Mouse (Mus musculus): Measurements from ENCODE around the gene Lrrc52. TPM values are rescaled to one million over a fixed set of nuclear protein-coding genes. Genes with fewer than 3 reads are reported as not detected.

Lrrc52 gene
- polyA plus RNA-seq, 1 experiment from 2014 or later, result not detected

GRCm38 (mm10) chr1:167434931-167435330 lies 31.6 kb downstream of the Lrrc52 start:
- ChIA-PET POLR2A (no interaction called here), CTCF (interaction anchor here (0.8 kb wide), 1 partner anchor 20 kb away, joined by 3 read pairs; no protein-coding TSS in a partner anchor)
- in situ Hi-C loops (cut with MboI; ENCODE audit: low pct_unique_long_range_greater_than_20kb), result no loop called here
- ATAC-seq (no peak), DNase-seq (ENCODE audit: low read depth, low spot score) (no peak)
- peaks cover 40% of the 10 kb centered on the region for H3K27me3 ChIP-seq
- TF ChIP-seq CTCF (IDR thresholded peaks at IDR 0.05), result no peak

- H3K27me3 ChIP-seq, result peaks cover 37% of the 10 kb centered on the region
- in situ Hi-C loops (cut with MboI; ENCODE audit: low pct_unique_long_range_greater_than_20kb), result no loop called here
- DNase-seq (ENCODE audit: low read depth, low spot score) (no peak), ATAC-seq (no peak)
- ChIA-PET CTCF (interaction anchor here (1.0 kb wide), 2 partner anchors 12 to 16 kb away, joined by 3 read pairs; no protein-coding TSS in a partner anchor), POLR2A (no interaction called here)
- no peak for TF ChIP-seq CTCF (IDR thresholded peaks at IDR 0.05)
These were observed 35.5 kb downstream of the Lrrc52 start for GRCm38 (mm10) chr1:167430976-167431676.

GRCm38 (mm10) chr1:167426681-167427080 lies 39.9 kb downstream of the Lrrc52 start:
- TF ChIP-seq CTCF (IDR thresholded peaks at IDR 0.05), result no peak
- DNase-seq (ENCODE audit: low read depth, low spot score) (no peak), ATAC-seq (no peak)
- in situ Hi-C loops (cut with MboI; ENCODE audit: low pct_unique_long_range_greater_than_20kb), result no loop called here
- peaks cover 26% of the 10 kb centered on the region for H3K27me3 ChIP-seq
- ChIA-PET POLR2A (no interaction called here), CTCF (no interaction called here)

- TF ChIP-seq CTCF (IDR thresholded peaks at IDR 0.05), result no peak
- DNase-seq (ENCODE audit: low read depth, low spot score) (no peak), ATAC-seq (no peak)
- POLR2A ChIA-PET, result no interaction called here
- CTCF ChIA-PET, result no interaction called here
- peaks cover 15% of the 10 kb centered on the region for H3K27me3 ChIP-seq
- in situ Hi-C loops (cut with MboI; ENCODE audit: low pct_unique_long_range_greater_than_20kb), result no loop called here
These were observed 41.0 kb downstream of the Lrrc52 start for GRCm38 (mm10) chr1:167425572-167425971.

GRCm38 (mm10) chr1:167422501-167423240 lies 43.9 kb downstream of the Lrrc52 start:
- in situ Hi-C loops (cut with MboI; ENCODE audit: low pct_unique_long_range_greater_than_20kb), result loop anchor here (25.0 kb wide), 2 partner anchors 365 to 490 kb away; no protein-coding TSS in a partner anchor
- DNase-seq (ENCODE audit: low read depth, low spot score) (peak; percentile 22), ATAC-seq (no peak)
- H3K27me3 ChIP-seq, result peaks cover 15% of the 10 kb centered on the region
- ChIA-PET POLR2A (no interaction called here), CTCF (interaction anchor here (0.9 kb wide), 1 partner anchor 8 kb away, joined by 3 read pairs; no protein-coding TSS in a partner anchor)
- TF ChIP-seq CTCF (IDR thresholded peaks at IDR 0.05), result no peak

GRCm38 (mm10) chr1:167414846-167415245 lies 51.7 kb downstream of the Lrrc52 start:
- ATAC-seq (peak; percentile 78), DNase-seq (ENCODE audit: low read depth, low spot score) (no peak)
- peak; percentile 90 for TF ChIP-seq CTCF (IDR thresholded peaks at IDR 0.05)
- H3K27me3 ChIP-seq, result peaks cover 28% of the 10 kb centered on the region
- CTCF ChIA-PET, result interaction anchor here (0.8 to 1.9 kb wide), 15 partner anchors 8 to 235 kb away, joined by 3 to 9 read pairs (median 4); partner anchors contain the start of gene Mgst3
- in situ Hi-C loops (cut with MboI; ENCODE audit: low pct_unique_long_range_greater_than_20kb), result loop anchor here (5.0 to 25.0 kb wide), 3 partner anchors 227 to 497 kb away; no protein-coding TSS in a partner anchor
- POLR2A ChIA-PET, result no interaction called here

- peaks cover 47% of the 10 kb centered on the region for H3K27me3 ChIP-seq
- DNase-seq (ENCODE audit: low read depth, low spot score) (no peak), ATAC-seq (no peak)
- no peak for TF ChIP-seq CTCF (IDR thresholded peaks at IDR 0.05)
- in situ Hi-C loops (cut with MboI; ENCODE audit: low pct_unique_long_range_greater_than_20kb), result loop anchor here (5.0 to 25.0 kb wide), 3 partner anchors 230 to 500 kb away; no protein-coding TSS in a partner anchor
- ChIA-PET CTCF (interaction anchor here (0.8 to 1.1 kb wide), 3 partner anchors 225 to 266 kb away, joined by 3 read pairs; no protein-coding TSS in a partner anchor), POLR2A (no interaction called here)
These were observed 54.4 kb downstream of the Lrrc52 start for GRCm38 (mm10) chr1:167411991-167412715.

GRCm38 (mm10) chr1:167409601-167410000 lies 57.0 kb downstream of the Lrrc52 start:
- no peak for ATAC-seq
- DNase-seq (ENCODE audit: low read depth, low spot score), result no peak
- no peak for TF ChIP-seq CTCF (IDR thresholded peaks at IDR 0.05)
- peaks cover 70% of the 10 kb centered on the region for H3K27me3 ChIP-seq
- ChIA-PET CTCF (no interaction called here), POLR2A (no interaction called here)
- in situ Hi-C loops (cut with MboI; ENCODE audit: low pct_unique_long_range_greater_than_20kb), result loop anchor here (25.0 kb wide), 2 partner anchors 378 to 503 kb away; no protein-coding TSS in a partner anchor

GRCm38 (mm10) chr1:167405237-167405636 lies 61.3 kb downstream of the Lrrc52 start:
- no peak for TF ChIP-seq CTCF (IDR thresholded peaks at IDR 0.05)
- ATAC-seq (no peak), DNase-seq (ENCODE audit: low read depth, low spot score) (no peak)
- peaks cover 65% of the 10 kb centered on the region for H3K27me3 ChIP-seq
- in situ Hi-C loops (cut with MboI; ENCODE audit: low pct_unique_long_range_greater_than_20kb), result loop anchor here (25.0 kb wide), 2 partner anchors 382 to 507 kb away; no protein-coding TSS in a partner anchor
- CTCF ChIA-PET, result interaction anchor here (2.1 to 2.6 kb wide), 2 partner anchors 9 to 11 kb away, joined by 9 read pairs; partner anchors contain the start of gene Mgst3
- POLR2A ChIA-PET, result interaction anchor here (0.6 to 1.2 kb wide), 2 partner anchors 9 to 225 kb away, joined by 3 read pairs; no protein-coding TSS in a partner anchor

Other genes starting within 250 kb of the Lrrc52 start
- 66.4 TPM for gene Uck2, start 181.5 kb downstream of the Lrrc52 start, polyA plus RNA-seq (2021)
- gene Tmco1, start 158.4 kb downstream of the Lrrc52 start, polyA plus RNA-seq (2021), result 153 TPM
- 61.1 TPM for gene Aldh9a1, start 116.8 kb downstream of the Lrrc52 start, polyA plus RNA-seq (2021)
- 54.7 TPM for gene Mgst3, start 72.9 kb downstream of the Lrrc52 start, polyA plus RNA-seq (2021)
- gene Rxrg, start 131.6 kb upstream of the Lrrc52 start, polyA plus RNA-seq (2021), result not detected
- 0.06 TPM for gene Lmx1a, start 222.5 kb upstream of the Lrrc52 start, polyA plus RNA-seq (2021)

Data from Patski (cell line).